Mouse (Mus musculus): ENCODE data around the gene Fam180a. TPM values are rescaled to one million over a fixed set of nuclear protein-coding genes. Genes with fewer than 3 reads are reported as not detected.

Fam180a gene
- 0.17 TPM in 2 replicates for polyA plus RNA-seq (2012; rRNA removed)

GRCm38 (mm10) chr6:35326111-35326515, at the start of gene Fam180a:
Gene Fam180a, minus strand, starts transcription at chr6:35326141.

GRCm38 (mm10) chr6:35308037-35308436, 17.9 kb downstream of the Fam180a start, which contains the start of gene Slc13a4:
Gene Slc13a4, minus strand, starts transcription at chr6:35308131.

Other genes with a start within 250 kb of the Fam180a start
- gene Cnot4, start 192.4 kb downstream of the Fam180a start, polyA plus RNA-seq (2012; rRNA removed) = 5.8 and 6.7 TPM in 2 replicates
- gene Nup205, start 148.7 kb downstream of the Fam180a start, polyA plus RNA-seq (2012; rRNA removed) = 10.9 and 11.6 TPM in 2 replicates
- gene Slc13a4, start 18.0 kb downstream of the Fam180a start, polyA plus RNA-seq (2012; rRNA removed) = 0.01 and 0.02 TPM in 2 replicates
- 22.1 and 23.0 TPM in 2 replicates for gene Mtpn, start 213.7 kb upstream of the Fam180a start, polyA plus RNA-seq (2012; rRNA removed)

All from liver, embryonic 18 days (tissue).